Mouse (Mus musculus): ENCODE measurements at regions not wholly inside any gene's neighbourhood (a gene's known extent, or its start where the extent isn't known, plus 50 kb on each side); places are given as distances from the start of the nearest gene placed in this dataset.
"Not testable (repeated sequence)": the region's sequence is repeated elsewhere in the genome, so short reads cannot be mapped to it uniquely, and the experiment has no call there.

- no peak for ATAC-seq (ENCODE audit: insufficient number of reproducible peaks, insufficient read depth, low FRiP score, low read depth)
- Histone ChIP-seq H3K4me3 (ENCODE audit: control insufficient read depth in 1 of 2, insufficient read depth in 1 of 2, low read depth in 1 of 2, low read length in 2 of 2) (no peak overlapping the region), H3K27ac (replicated peaks in 1 of 2; ENCODE audit: control insufficient read depth in 1 of 2, insufficient read depth in 1 of 2, low read depth in 2 of 2, low read length in 2 of 2) (no peak overlapping the region), H3K9me3 (ENCODE audit: control insufficient read depth, low read length) (no peaks in the 10 kb centered on the region), H3K9ac (ENCODE audit: low read length) (no peak overlapping the region), H3K27me3 (ENCODE audit: control insufficient read depth, insufficient read depth, low read length) (no peaks in the 10 kb centered on the region), H3K4me1 (ENCODE audit: control insufficient read depth in 2 of 2, insufficient read depth in 2 of 2, low read length in 2 of 2) (peaks cover 0 to 3% of the 10 kb centered on the region in 2 experiments; a peak in 1 of 4 replicates), H3K36me3 (ENCODE audit: control insufficient read depth, insufficient read depth, low read length) (no peaks in the 10 kb centered on the region), H3K4me2 (ENCODE audit: low read length) (no peak overlapping the region)
- 79% methylated on average over 10 of the region's 10 CpGs for WGBS
Measured at GRCm38 (mm10) chr3:69669541-69669940, 52.2 kb upstream of the Nmd3 start.

DNA sequence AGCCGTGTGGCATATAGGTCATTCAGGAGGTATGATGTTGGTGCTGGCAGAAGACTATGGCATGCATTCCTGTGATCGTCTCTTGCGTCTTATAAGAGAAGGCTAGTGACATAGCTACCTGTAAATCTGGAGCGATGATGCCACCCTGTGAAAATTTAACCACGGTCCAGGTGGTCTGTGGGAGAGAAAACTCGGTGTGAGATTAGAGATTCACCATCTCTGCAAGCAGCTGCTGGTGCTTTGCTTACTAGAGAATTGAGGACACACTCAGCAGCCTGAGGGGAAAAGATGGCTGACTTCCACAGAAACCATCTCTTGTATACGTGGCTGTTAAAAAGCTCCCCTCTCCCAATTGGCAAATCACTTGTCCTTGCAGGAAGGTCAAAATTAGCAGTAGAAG is 54.0 kb upstream of the Nmd3 start:
- Histone ChIP-seq H3K27me3 (ENCODE audit: control insufficient read depth, insufficient read depth, low read length) (no peaks in the 10 kb centered on the region), H3K9me3 (ENCODE audit: control insufficient read depth, low read length) (no peaks in the 10 kb centered on the region)
- WGBS = 83% methylated on average over 7 of the region's 7 CpGs

GRCm38 (mm10) chr3:69667359-69667758 is 54.4 kb upstream of the Nmd3 start:
- 71% methylated on average over 3 of the region's 3 CpGs for WGBS
- Histone ChIP-seq H3K27me3 (ENCODE audit: control insufficient read depth, insufficient read depth, low read length) (no peaks in the 10 kb centered on the region), H3K9me3 (ENCODE audit: control insufficient read depth, low read length) (no peaks in the 10 kb centered on the region), H3K4me2 (ENCODE audit: low read length) (no peak overlapping the region), H3K9ac (ENCODE audit: low read length) (no peak overlapping the region), H3K36me3 (ENCODE audit: control insufficient read depth, insufficient read depth, low read length) (no peaks in the 10 kb centered on the region), H3K4me3 (ENCODE audit: control insufficient read depth in 1 of 2, insufficient read depth in 1 of 2, low read depth in 1 of 2, low read length in 2 of 2) (no peak overlapping the region), H3K4me1 (ENCODE audit: control insufficient read depth in 2 of 2, insufficient read depth in 2 of 2, low read length in 2 of 2) (no peaks in the 10 kb centered on the region), H3K27ac (replicated peaks in 1 of 2; ENCODE audit: control insufficient read depth in 1 of 2, insufficient read depth in 1 of 2, low read depth in 2 of 2, low read length in 2 of 2) (no peak overlapping the region)
- ATAC-seq (ENCODE audit: insufficient number of reproducible peaks, insufficient read depth, low FRiP score, low read depth) = no peak

More for the DNA sequence above, 54.0 kb upstream of the Nmd3 start:
- no peak for ATAC-seq (ENCODE audit: insufficient number of reproducible peaks, insufficient read depth, low FRiP score, low read depth)
- Histone ChIP-seq H3K4me2 (ENCODE audit: low read length) (no peak overlapping the region), H3K4me1 (ENCODE audit: control insufficient read depth in 2 of 2, insufficient read depth in 2 of 2, low read length in 2 of 2) (no peaks in the 10 kb centered on the region), H3K27ac (replicated peaks in 1 of 2; ENCODE audit: control insufficient read depth in 1 of 2, insufficient read depth in 1 of 2, low read depth in 2 of 2, low read length in 2 of 2) (no peak overlapping the region), H3K9ac (ENCODE audit: low read length) (no peak overlapping the region), H3K4me3 (ENCODE audit: control insufficient read depth in 1 of 2, insufficient read depth in 1 of 2, low read depth in 1 of 2, low read length in 2 of 2) (no peak overlapping the region), H3K36me3 (ENCODE audit: control insufficient read depth, insufficient read depth, low read length) (no peaks in the 10 kb centered on the region)

DNA sequence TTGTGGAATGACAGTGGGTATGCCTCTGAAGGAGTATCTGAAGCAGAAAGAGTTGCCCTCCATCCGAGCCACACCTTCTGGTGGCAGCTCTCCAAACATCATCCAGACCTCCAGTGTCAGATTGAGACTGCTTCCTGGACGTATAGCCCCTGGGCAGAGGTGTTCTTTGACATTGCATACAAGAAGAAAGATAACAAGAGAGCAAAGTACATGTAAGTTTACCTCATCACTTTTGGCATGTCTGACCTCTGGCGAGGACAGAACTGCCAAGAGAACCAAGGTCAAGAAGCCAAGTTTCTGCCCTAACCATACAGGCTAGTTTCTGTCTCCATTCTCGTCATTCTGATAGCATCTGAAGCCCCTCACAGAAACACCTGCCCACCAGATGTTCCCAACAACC is 57.5 kb upstream of the Nmd3 start:
- H3K4me3 ChIP-seq (ENCODE audit: control insufficient read depth in 1 of 2, insufficient read depth in 1 of 2, low read depth in 1 of 2, low read length in 2 of 2) = no peak overlapping the region
- no peak overlapping the region for H3K4me2 ChIP-seq (ENCODE audit: low read length)
- no peaks in the 10 kb centered on the region for H3K36me3 ChIP-seq (ENCODE audit: control insufficient read depth, insufficient read depth, low read length)
- no peak overlapping the region for H3K9ac ChIP-seq (ENCODE audit: low read length)
- no peaks in the 10 kb centered on the region for H3K4me1 ChIP-seq (ENCODE audit: control insufficient read depth in 2 of 2, insufficient read depth in 2 of 2, low read length in 2 of 2)
- no peaks in the 10 kb centered on the region for H3K9me3 ChIP-seq (ENCODE audit: control insufficient read depth, low read length)
- no peak overlapping the region for H3K27ac ChIP-seq (replicated peaks in 1 of 2; ENCODE audit: control insufficient read depth in 1 of 2, insufficient read depth in 1 of 2, low read depth in 2 of 2, low read length in 2 of 2)
- WGBS = 32% methylated on average over 4 of the region's 4 CpGs
- no peak for ATAC-seq (ENCODE audit: insufficient number of reproducible peaks, insufficient read depth, low FRiP score, low read depth)
- H3K27me3 ChIP-seq (ENCODE audit: control insufficient read depth, insufficient read depth, low read length) = no peaks in the 10 kb centered on the region

- Histone ChIP-seq H3K4me3 (ENCODE audit: control insufficient read depth in 1 of 2, insufficient read depth in 1 of 2, low read depth in 1 of 2, low read length in 2 of 2) (no peak overlapping the region), H3K9ac (ENCODE audit: low read length) (no peak overlapping the region), H3K27ac (replicated peaks in 1 of 2; ENCODE audit: control insufficient read depth in 1 of 2, insufficient read depth in 1 of 2, low read depth in 2 of 2, low read length in 2 of 2) (no peak overlapping the region), H3K4me1 (ENCODE audit: control insufficient read depth in 2 of 2, insufficient read depth in 2 of 2, low read length in 2 of 2) (peaks cover 2 to 6% of the 10 kb centered on the region in 2 experiments; a peak in 2 of 4 replicates), H3K36me3 (ENCODE audit: control insufficient read depth, insufficient read depth, low read length) (no peaks in the 10 kb centered on the region), H3K9me3 (ENCODE audit: control insufficient read depth, low read length) (no peaks in the 10 kb centered on the region), H3K4me2 (ENCODE audit: low read length) (no peak overlapping the region), H3K27me3 (ENCODE audit: control insufficient read depth, insufficient read depth, low read length) (no peaks in the 10 kb centered on the region)
- 75% methylated on average over 2 of the region's 2 CpGs for WGBS
- ATAC-seq (ENCODE audit: insufficient number of reproducible peaks, insufficient read depth, low FRiP score, low read depth) = no peak
Measured at GRCm38 (mm10) chr3:69658185-69658584, 59.4 kb upstream of the B3galnt1 start.

DNA sequence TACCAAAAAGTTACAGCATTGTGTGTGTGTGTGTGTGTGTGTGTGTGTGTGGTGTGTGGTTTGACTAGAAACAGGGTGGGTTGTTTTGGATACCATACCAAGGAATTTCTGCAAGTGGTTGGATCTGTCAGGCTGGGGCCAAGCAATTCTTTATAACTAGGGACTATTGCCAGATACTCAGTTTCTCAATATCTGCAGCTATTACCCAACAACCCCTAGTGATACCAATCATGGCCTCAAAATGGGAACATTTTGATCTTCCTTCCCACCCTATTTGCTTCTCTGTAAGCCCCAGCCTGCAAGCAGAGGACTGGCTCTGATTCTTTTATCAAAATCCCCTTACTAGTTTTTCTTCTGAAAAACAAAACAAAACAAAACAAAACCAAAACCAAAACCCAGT is 58.8 kb upstream of the B3galnt1 start:
- Histone ChIP-seq H3K4me1 (ENCODE audit: control insufficient read depth in 2 of 2, insufficient read depth in 2 of 2, low read length in 2 of 2) (peaks cover 2 to 6% of the 10 kb centered on the region in 2 experiments; a peak in 2 of 4 replicates), H3K4me2 (ENCODE audit: low read length) (no peak overlapping the region), H3K4me3 (ENCODE audit: control insufficient read depth in 1 of 2, insufficient read depth in 1 of 2, low read depth in 1 of 2, low read length in 2 of 2) (no peak overlapping the region), H3K36me3 (ENCODE audit: control insufficient read depth, insufficient read depth, low read length) (no peaks in the 10 kb centered on the region), H3K9me3 (ENCODE audit: control insufficient read depth, low read length) (no peaks in the 10 kb centered on the region), H3K27ac (replicated peaks in 1 of 2; ENCODE audit: control insufficient read depth in 1 of 2, insufficient read depth in 1 of 2, low read depth in 2 of 2, low read length in 2 of 2) (no peak overlapping the region), H3K27me3 (ENCODE audit: control insufficient read depth, insufficient read depth, low read length) (no peaks in the 10 kb centered on the region), H3K9ac (ENCODE audit: low read length) (no peak overlapping the region)
- ATAC-seq (ENCODE audit: insufficient number of reproducible peaks, insufficient read depth, low FRiP score, low read depth) = no peak

DNA sequence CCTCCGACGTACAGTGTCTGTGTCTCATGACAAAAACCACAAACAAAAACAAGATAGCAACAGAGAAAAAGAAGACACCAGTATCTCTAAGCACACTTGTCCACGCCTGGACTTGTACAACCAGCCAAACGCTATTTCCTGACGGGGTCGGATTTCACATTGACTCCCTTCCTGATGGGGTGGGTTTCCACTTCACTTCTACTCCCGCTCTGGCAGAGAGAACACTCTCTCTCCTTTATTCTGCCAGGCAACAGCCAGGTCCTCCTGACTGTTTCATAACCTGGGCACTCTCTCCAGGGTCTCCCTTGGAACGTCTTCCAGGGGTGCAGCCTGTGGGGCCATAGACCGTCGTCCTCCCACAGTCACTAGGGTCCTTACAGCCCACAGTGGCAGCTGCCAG is 56.9 kb upstream of the B3galnt1 start:
- not testable (repeated sequence) for H3K27me3 ChIP-seq (ENCODE audit: control insufficient read depth, insufficient read depth, low read length); H3K27ac ChIP-seq (replicated peaks in 1 of 2; ENCODE audit: control insufficient read depth in 1 of 2, insufficient read depth in 1 of 2, low read depth in 2 of 2, low read length in 2 of 2); H3K4me1 ChIP-seq (ENCODE audit: control insufficient read depth in 2 of 2, insufficient read depth in 2 of 2, low read length in 2 of 2); H3K9ac ChIP-seq (ENCODE audit: low read length); H3K9me3 ChIP-seq (ENCODE audit: control insufficient read depth, low read length); ATAC-seq (ENCODE audit: insufficient number of reproducible peaks, insufficient read depth, low FRiP score, low read depth); H3K36me3 ChIP-seq (ENCODE audit: control insufficient read depth, insufficient read depth, low read length); H3K4me3 ChIP-seq (ENCODE audit: control insufficient read depth in 1 of 2, insufficient read depth in 1 of 2, low read depth in 1 of 2, low read length in 2 of 2)
- H3K4me2 ChIP-seq (ENCODE audit: low read length) = peak overlapping the region; percentile 36
- WGBS = 31% methylated on average over 10 of the region's 10 CpGs

- H3K4me3 ChIP-seq (ENCODE audit: control insufficient read depth in 1 of 2, insufficient read depth in 1 of 2, low read depth in 1 of 2, low read length in 2 of 2) = no peak overlapping the region
- H3K9me3 ChIP-seq (ENCODE audit: control insufficient read depth, low read length) = no peaks in the 10 kb centered on the region
- H3K4me1 ChIP-seq (ENCODE audit: control insufficient read depth in 2 of 2, insufficient read depth in 2 of 2, low read length in 2 of 2) = peaks cover 2 to 6% of the 10 kb centered on the region in 2 experiments; a peak in 2 of 4 replicates
- no peak overlapping the region for H3K9ac ChIP-seq (ENCODE audit: low read length)
- 7% methylated on average over 2 of the region's 2 CpGs for WGBS
- H3K36me3 ChIP-seq (ENCODE audit: control insufficient read depth, insufficient read depth, low read length) = no peaks in the 10 kb centered on the region
- ATAC-seq (ENCODE audit: insufficient number of reproducible peaks, insufficient read depth, low FRiP score, low read depth) = no peak
- H3K27me3 ChIP-seq (ENCODE audit: control insufficient read depth, insufficient read depth, low read length) = no peaks in the 10 kb centered on the region
- peak overlapping the region; percentile 36 for H3K4me2 ChIP-seq (ENCODE audit: low read length)
- H3K27ac ChIP-seq (replicated peaks in 1 of 2; ENCODE audit: control insufficient read depth in 1 of 2, insufficient read depth in 1 of 2, low read depth in 2 of 2, low read length in 2 of 2) = no peak overlapping the region; a peak in 1 of 4 replicates
Measured at GRCm38 (mm10) chr3:69655001-69655400, 56.2 kb upstream of the B3galnt1 start.

All from heart, embryonic 14.5 days (tissue).